Mouse (Mus musculus) CH12.LX (cell line): ENCODE data around the gene Xpnpep3.

Source experiments
- CHD1 ChIP-seq: IDR thresholded peaks from 2 replicates; pipeline ENCODE4 v1.6.1; 2012; ENCODE audit warnings: low read depth, low read length, improper control_type of control experiment, inconsistent platforms
- CTCF ChIP-seq, 2 experiments: IDR thresholded peaks in 1 of 2; conservative IDR thresholded peaks in 1 of 2; 2 replicates each; pipeline ENCODE4 v1.5.1; 2011 to 2012; ENCODE audit warnings: low read depth in 2 of 2, low read length in 2 of 2, improper control_type of control experiment in 1 of 2, inconsistent platforms in 1 of 2, mild to moderate bottlenecking in 1 of 2, moderate library complexity in 1 of 2
- GABPA ChIP-seq: IDR thresholded peaks from 2 replicates; pipeline ENCODE4 v1.6.1; 2012; ENCODE audit warnings: low read depth, low read length, improper control_type of control experiment, inconsistent platforms; ENCODE audit not compliant: insufficient replicate concordance
- MAFK ChIP-seq: IDR thresholded peaks from 2 replicates; pipeline ENCODE4 v1.6.1; 2011; ENCODE audit warnings: low read length, improper control_type of control experiment; ENCODE audit not compliant: insufficient replicate concordance
- MEF2A ChIP-seq: IDR thresholded peaks from 2 replicates; pipeline ENCODE4 v1.6.1; 2014; ENCODE audit warnings: low read depth, mild to moderate bottlenecking, inconsistent platforms, low read length, improper control_type of control experiment, borderline replicate concordance
- MYC ChIP-seq: IDR thresholded peaks from 2 replicates; pipeline ENCODE4 v1.6.1; 2011; ENCODE audit warnings: low read depth, mild to moderate bottlenecking, improper control_type of control experiment, low read length
- NELFE ChIP-seq: IDR thresholded peaks from 2 replicates; pipeline ENCODE4 v1.6.1; 2011; ENCODE audit warnings: low read depth, low read length, improper control_type of control experiment
- POLR2A ChIP-seq: IDR thresholded peaks from 2 replicates; pipeline ENCODE4 v1.6.1; 2011; ENCODE audit warnings: low read depth, mild to moderate bottlenecking, improper control_type of control experiment, low read length
- RAD21 ChIP-seq: IDR thresholded peaks from 2 replicates; pipeline ENCODE4 v1.6.1; 2011; ENCODE audit warnings: low read depth, mild to moderate bottlenecking, low read length, improper control_type of control experiment, moderate library complexity
- TBP ChIP-seq: conservative IDR thresholded peaks from 2 replicates; pipeline ENCODE4 v1.6.1; 2011; ENCODE audit warnings: low read depth, low read length, improper control_type of control experiment
- USF2 ChIP-seq: conservative IDR thresholded peaks from 2 replicates; pipeline ENCODE4 v1.6.1; 2011; ENCODE audit warnings: low read depth, low read length, improper control_type of control experiment

- TF ChIP-seq TBP = 0 out of 2 replicates have a peak, but pooled peaks have one; percentile 40
- TF ChIP-seq GABPA = no peak
- no peak for TF ChIP-seq MEF2A
- TF ChIP-seq CHD1 = no peak
- TF ChIP-seq POLR2A = no peak
- TF ChIP-seq USF2 = no peak
- no peak for TF ChIP-seq MYC
- TF ChIP-seq NELFE = no peak
- no peak for TF ChIP-seq RAD21
- TF ChIP-seq MAFK = no peak
- no peak for TF ChIP-seq CTCF (conservative IDR thresholded peaks at IDR 0.05 in 1 of 2, IDR thresholded peaks at IDR 0.05 in 1 of 2; ENCODE audit: low read depth in 2 of 2, low read length in 2 of 2)
Observed at GRCm38 (mm10) chr15:81465016-81465660, 65.2 kb downstream of the Xpnpep3 start.
